Mouse (Mus musculus): Measurements from ENCODE around the gene Rdh5.

DNA sequence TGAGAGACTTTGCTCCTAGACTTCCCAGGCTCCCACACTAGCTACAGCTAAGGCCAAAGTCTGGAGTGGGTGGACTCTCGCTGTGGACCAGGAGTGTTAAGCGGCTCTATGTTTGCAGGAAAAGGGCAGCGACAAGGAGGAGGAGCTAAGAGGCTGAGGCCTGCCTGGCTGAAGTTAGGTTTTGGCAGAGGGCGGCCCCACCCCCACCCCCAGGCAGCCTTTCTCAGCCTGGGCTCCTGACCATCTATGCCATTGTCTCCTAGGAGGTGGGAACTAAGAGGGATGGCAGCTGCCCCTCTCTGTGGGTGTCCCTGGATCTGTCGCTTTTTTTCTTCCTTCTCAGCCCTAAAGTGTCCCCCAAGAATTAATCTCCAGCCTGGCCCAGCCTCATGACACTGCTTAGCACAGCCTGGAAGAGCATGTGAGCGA, 3.5 kb downstream of the Rdh5 start:
- TF ChIP-seq CTCF (IDR thresholded peaks at IDR 0.05; ENCODE audit: low read depth) (no peak), EP300 (IDR thresholded peaks at IDR 0.05; ENCODE audit: low read depth) (no peak)

All from heart, postnatal 0 days (tissue).